Mouse (Mus musculus) liver (tissue): ENCODE measurements around the gene Ptgr2.
"Not testable (repeated sequence)": the region's sequence is repeated elsewhere in the genome, so short reads cannot be mapped to it uniquely, and the experiment has no call there.

Source experiments
- DNase-seq: peaks from one replicate; pipeline ENCODE4 v3.0.0-alpha.2; 2020; ENCODE audit warnings: mixed read lengths

Ptgr2 gene

DNA sequence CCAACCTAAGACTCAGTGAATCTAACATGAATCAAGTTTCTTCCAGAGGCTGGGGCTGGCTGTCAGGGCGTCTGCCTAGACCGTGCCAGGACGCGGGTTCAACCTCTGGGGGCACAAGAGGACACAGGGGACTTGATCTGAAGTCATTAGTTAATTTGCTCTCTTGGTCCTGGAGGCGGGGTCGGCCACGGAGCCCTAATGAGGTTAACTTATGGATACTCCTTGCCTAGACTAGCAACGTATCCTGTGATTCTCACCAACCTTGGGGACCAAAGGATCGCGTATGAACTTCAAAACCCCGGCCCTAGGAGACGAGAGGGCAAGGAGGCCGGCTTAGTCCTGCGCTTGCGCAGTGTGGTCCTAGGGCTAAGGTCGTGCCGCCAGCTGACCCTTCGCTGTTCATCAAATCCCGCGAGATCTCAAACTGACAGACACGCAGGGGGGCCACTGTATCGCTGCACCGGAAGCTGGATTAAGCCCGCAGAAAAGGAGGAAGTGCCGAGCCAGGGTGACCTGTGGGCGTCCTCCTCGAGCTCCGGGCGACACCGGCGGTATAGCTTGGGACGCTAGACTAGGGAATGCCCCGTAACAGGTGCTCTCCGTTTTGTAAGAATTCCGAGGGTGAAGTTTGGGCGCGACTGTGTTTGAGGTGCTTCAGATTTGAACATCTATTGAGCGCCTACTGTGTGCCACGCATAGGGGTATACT lies at the start of gene Ptgr2:
Ptgr2 (plus strand) TSS at position 348 of the 708 bp plus-strand sequence.
- DNase-seq = peak; percentile 96

DNA sequence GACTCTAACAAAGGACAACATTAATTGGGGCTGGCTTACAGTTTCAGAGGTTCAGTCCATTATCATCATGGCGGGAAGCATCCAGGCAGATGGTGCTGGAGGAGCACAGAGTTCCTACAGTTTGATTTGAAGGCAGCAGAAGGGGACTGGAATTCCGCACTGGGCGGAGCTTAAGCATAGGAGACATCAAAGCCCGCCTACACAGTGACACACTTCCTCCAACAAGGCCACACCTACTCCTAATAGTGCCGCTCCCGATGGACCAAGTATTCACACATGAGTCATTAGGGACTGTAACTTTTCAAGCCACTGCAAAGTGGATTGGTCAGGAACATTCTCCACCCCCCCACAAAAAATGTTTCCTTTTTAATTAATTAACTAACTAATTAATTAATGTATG lies 49.5 kb upstream of the Ptgr2 start:
- DNase-seq = no peak

DNA sequence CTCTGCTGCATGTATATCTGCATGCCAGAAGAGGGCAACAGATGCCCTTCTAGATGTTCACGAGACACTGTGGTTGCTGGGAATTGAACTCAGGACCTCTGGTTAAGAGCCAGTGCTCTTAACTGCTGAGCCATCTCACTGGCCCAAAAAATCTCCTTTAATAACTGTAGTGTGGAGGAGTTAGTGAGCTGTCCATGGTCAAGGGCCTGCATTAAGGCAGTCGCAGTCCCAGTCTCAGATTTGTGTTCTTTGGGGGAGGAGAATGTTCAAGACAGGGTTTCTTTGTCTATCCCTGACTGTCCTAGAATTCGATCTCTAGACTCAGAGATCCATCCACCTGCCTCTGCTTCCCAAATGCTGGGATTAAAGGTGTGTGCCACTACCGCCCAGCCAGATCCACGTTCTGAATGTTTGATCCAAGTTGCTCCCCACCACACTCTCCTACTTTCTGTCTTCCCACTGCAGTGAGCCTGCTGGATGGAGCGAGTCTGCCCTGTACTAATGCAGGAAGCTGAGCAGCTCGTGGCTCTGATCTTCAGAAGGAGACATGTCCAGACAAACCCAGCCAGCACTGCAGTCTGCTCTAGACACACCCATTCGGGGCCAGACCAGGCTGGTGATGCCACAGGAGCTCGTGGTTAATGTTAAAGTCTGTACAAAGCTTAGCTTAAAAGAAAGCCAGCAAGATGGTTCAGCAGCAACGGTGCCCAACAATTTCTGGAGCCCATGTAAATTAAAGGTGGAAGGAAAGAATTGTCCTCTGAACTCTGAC lies 48.9 kb upstream of the Ptgr2 start:
- no peak for DNase-seq

DNA sequence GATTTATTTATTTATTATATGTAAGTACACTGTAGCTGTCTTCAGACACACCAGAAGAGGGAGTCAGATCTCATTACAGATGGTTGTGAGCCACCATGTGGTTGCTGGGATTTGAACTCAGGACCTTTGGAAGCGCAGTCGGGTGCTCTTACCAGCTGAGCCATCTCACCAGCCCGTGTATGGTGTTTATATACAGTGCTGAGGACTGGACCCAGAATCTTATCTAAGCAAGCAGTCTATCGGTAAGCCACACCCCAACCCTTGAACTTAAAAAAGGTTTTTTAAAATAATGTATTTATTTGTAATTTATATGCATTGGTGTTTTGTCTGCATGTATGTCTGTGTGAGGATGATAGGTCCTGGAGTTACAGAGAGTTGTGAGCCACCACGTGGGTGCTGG lies 48.0 kb upstream of the Ptgr2 start:
- not testable (repeated sequence) for DNase-seq

DNA sequence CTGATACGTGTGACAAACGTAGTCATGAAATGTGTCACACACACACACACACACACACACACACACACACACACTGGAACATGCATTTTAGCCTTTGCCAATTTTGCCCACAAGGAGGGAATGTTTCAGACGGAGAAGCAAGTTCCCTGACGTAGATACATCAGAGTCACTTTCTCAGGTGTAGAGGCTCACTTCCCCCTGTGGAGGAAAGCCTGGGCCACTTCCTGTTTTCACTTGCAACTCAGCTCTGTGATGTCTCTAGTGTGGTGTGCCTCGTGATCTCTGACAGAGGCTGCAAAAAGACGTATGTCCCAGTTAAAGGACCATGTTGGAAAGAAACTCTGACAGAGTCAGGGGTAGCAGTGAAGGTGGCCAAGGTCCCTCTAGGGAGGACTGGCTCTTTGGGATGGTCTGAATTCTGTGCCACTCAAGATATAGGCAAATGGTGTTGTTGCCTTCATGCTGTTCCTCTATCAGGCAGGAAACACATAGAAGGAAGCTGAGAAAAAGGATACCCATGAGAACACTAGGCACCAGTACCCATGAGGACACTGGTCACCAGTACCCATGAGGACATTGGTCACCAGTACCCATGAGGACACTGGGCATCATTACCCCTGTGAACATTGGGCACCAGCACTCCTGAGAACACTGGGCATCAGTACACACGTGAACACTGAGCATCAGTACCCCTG lies 41.8 kb upstream of the Ptgr2 start:
- DNase-seq = no peak

DNA sequence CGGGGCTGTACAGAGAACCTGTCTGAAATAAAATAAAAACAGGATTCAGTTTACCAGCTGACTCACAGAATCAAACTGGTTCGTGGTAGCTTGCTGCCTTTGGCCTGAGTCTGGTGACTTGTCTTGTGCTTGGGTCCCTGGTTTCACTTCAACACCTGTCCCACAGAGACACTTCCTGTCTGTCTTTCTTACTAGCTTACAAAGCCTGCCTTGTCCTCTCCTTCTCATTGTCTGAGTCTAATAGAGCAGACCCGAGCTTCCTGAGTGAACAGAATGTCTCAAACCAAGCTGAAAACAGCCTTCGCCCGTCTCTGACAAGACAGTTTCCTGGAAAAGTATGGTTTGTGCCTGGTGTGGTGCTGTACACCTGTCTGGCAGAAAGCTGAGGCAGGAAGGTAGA lies 39.3 kb upstream of the Ptgr2 start:
- DNase-seq = no peak

DNA sequence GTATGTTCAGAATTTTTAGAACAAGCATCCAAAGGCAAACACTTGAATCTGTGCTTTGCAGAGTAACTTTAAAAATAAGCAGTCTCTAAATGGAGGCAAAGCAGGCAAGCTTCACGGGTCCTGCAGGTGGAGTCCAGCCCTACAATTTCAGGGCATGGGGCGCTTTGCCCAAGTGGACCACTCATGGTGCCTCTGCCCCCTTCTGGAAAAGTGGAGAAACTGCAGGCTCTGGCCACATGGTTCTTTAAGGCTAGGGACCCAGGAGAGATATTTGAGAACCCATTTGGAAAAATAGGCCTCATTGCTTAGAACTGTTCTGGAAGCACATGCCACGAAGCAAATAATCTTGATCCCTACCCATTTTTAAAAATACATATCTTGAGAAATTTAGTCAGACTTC lies 35.8 kb upstream of the Ptgr2 start:
- DNase-seq = peak; percentile 77

DNA sequence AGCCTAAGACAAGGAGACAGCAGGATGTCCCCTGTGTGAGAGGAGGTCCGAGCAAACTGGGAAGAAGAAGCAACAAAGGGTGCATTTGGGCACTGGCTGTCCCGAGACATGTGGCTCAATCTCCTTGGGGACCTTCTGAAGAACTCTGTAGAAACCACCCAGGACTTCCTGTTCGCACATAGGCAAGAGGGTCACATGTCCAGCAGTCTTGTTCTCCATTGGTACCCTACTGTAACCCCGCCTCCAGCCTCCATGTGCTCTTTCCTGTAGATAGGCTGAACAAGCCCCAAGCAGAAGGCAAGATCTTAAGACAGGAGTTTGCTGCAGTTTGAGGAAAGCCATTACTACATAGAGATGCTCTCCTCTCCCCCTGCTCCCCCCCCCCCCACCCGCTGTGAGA lies 32.2 kb upstream of the Ptgr2 start:
- no peak for DNase-seq

DNA sequence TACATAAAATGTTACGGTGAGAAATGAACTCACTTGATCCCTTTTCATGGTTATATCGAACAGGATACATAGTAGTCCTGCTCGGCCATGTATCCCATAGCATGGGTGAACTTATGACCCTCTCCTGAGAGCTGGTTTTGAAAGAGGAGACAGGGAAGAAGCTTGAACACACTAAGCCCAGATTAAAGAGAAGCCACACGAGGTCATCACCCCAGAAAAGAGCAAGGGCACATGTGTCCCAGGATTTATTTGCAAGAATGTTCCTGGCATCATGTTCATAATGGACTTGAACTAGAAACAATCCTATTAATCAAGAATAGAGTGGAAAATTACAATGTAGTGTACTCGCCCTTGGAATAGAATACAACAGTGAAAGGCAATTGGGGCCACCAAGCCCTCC lies 30.1 kb upstream of the Ptgr2 start:
- no peak for DNase-seq

DNA sequence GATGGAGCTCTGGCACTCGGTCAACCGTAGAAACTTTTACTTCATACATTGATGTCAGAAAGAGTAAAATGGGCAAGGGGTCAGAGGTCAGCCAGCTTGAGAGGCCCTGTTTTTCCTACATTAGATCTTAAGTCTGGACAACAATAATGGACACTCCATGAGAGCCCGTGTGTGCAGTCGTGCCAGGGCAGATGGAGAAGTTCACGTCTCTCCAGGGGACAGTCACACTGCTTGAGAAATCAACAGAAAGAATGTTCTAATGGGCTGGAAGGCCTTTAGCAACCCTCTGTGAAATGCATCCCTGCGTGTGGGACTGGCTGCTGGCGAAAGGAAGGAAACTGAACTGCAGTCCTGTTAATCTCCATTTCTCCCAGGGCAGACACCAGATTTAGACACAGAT lies 24.7 kb upstream of the Ptgr2 start:
- DNase-seq = no peak

DNA sequence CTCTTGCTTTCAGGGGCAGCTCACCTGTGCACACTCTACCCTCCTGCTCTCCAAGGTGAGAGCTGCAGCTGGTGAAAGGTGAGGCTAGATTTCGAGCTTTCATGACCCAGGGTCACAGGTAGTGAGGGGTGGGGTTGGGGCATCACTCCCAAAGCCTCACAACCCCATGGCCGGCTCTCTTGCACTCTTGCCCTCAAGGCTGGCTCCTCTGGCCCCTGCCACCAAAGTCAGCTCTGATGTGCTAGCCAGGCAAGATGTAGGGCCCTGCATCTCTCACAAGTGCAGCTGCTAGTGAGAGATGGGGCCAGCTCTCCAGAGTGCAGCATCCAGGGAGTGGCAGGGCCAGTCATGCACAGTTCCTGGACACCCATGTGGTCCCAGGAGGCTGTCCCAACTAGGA lies 17.8 kb upstream of the Ptgr2 start:
- no peak for DNase-seq

DNA sequence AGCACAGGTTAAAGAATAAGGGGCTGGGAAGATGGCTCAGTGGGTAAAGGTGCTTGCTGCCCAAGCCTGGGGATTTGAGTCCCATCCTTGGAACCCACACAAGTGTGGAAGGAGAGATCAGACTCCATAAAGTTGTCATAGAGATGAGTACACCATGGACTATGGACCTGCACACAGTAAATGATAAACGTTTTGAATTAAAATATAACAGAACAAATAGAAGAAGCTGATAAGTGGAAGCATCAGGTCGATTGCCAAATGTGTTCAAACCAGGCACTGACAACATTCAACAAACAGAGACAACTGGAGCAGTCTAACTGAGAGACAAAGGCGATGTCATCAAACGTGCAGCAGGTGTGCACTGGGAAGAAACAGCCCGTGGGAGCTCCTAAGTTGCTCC lies 11.7 kb upstream of the Ptgr2 start:
- DNase-seq = no peak

DNA sequence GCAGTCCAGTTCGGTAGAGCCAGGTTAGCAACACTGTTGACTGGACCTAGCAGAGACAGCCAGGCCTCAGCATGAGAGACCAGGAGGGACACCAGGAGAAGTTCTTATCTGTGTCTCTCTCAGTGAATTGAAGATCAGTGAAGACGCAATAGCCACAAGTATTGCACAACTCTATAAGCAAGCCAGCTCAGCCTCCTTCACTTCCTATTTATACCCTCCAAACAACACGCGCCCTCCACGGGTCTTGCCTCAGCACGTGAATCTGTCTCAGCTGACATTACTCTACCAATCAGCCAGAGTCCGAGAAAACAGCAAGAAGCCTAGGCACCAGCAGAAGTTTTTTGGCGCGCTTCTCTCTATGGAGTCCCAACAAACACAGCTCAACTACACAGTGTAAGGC lies 9.7 kb upstream of the Ptgr2 start:
- peak; percentile 20 for DNase-seq

DNA sequence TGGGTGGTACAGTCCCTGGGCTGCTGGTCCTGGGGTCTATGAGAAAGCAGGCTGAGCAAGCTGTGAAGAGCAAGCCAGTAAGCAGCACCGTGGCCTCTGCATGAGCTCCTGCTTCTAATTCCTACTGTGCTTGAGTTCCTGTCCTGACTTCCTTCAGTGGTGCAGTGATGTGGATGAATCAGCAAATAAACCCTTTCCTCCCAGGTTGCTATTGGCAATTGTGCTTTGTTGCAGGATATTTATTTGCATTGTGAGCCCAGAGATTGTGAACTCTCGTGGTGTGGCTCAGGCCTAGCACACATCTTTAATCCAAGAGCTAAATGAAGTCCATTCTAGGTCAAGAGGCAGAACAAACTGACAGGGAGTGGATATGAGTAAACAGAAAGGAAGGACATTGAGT lies 8.7 kb upstream of the Ptgr2 start:
- DNase-seq = no peak

DNA sequence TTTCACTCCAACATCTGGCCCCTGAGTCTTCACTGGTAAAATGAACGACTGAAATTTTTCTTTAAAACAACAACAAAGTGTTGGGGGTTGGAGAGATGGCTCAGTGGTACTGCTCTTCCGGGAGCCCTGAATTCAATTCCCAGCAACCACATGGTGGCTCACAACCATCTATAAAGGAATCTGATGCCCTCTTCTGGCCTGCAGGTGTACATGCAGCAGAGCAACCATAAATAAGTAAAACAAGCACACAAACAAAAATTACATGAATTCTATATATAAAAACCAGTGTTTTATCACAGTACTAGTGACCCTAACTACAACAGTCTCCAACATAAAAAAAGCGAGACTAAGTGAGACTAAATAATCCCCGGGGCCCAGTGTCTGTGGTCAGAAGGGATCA lies 8.2 kb upstream of the Ptgr2 start:
- no peak for DNase-seq

DNA sequence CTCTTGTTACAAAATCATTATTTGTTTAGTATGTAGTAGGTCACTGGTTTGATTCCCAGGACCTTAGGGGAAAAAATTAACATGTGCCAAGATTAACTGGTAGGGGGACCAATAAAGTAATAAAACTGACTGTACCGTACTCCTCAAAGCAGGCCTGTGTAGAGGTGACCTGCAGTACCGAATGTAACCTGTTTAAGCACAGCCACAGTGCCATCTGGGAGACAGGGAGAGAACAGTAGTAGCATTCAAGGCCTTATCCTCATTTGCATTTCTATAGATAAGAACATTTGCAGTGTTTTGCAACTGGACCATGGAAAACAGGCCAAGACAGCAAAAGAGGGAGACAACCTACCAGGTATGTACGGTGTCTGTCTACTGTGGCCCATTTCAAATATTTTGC lies 7.2 kb upstream of the Ptgr2 start:
- DNase-seq = no peak

DNA sequence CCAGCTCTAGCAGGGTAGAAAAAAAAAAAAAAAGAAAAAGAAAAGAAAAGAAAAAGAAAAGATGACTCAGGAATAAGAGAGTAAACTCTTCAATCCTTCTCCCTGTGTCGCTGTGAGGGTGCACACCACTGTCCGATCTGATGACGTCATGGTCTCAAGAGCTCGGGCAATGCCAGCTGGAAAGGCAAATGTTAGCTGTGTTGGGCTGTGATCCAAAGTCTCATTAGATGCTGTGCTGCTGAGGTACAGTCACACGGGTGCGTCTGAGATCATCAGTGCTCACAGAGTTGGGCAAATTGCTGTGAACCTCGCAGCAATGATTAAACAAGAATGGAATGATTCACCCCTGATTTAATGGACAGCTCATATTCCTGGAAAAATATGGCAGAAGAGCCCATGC lies 6.1 kb upstream of the Ptgr2 start:
- DNase-seq = no peak

DNA sequence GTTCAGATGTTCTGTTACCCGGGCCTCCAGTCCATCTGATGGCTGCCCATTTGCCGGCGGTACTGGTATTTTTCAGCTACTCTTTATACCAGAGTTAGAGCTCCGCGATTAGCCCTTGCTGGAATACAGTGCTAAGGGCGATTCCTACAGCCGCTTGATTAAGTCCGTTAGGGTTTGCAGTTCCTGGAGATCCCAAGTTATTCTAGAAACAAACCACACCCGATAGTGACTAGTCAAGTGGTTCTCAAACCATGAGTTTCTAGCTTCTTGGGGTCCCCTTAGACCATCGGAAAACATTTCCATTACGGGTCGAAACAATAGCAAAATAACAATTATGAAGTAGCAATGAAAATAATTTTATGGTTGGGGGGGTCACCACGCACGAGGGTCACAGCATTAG lies 641 bp upstream of the Ptgr2 start:
- no peak for DNase-seq

DNA sequence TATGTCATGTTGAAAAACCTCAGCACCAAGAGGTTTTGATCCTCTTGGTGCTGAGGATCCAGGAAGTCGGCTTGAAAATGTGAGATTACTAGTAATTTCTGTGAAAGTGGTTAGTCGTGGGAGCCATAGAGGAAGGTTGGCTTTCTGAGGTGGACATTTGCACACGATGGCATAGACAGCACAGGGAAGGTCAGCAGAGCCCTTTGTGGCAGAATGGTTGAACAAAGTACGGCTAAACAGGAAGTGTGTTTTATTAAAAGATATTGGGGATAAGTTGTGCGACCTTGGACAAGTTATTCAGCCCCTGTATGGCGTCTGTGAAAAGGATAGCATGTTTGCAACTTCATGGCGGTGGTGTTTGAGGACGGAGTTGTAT lies 549 bp downstream of the Ptgr2 start:
- DNase-seq = no peak

DNA sequence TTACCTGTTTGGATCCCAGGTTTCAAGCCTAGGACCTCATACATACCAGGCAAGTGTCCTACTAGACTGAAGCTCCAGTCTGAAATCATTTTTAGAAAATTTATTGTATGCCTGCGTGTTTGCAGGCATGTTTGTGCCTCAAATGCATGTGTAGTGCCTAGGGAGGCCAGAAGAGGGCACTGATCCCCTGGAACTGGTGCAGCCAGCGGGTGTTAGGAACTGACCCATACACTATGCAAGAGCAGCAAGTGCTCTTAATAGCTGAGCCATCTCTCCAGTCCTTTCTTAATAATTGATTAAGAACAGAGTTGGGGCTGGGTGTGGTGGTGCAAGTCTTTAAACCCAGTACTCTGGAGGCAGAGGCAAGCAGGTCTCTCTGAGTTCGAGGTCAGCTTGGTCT lies 3.4 kb downstream of the Ptgr2 start:
- peak; percentile 73 for DNase-seq

DNA sequence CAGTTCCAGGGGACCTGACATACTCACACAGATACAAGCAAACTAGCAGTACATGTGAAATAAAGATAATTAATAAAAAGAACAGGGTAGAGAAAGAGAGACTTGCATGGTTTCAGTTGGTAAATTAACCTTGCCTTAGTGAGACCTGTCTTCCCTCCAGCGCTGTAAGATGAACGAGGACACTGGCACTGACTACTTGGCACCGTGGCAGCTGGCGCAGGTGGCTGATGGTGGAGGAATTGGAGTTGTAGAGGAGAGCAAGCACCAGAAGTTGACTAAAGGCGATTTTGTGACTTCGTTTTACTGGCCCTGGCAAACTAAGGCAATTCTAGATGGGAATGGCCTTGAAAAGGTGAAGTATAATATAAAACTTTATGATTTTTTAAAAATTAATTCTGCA lies 12.8 kb downstream of the Ptgr2 start:
- no peak for DNase-seq

DNA sequence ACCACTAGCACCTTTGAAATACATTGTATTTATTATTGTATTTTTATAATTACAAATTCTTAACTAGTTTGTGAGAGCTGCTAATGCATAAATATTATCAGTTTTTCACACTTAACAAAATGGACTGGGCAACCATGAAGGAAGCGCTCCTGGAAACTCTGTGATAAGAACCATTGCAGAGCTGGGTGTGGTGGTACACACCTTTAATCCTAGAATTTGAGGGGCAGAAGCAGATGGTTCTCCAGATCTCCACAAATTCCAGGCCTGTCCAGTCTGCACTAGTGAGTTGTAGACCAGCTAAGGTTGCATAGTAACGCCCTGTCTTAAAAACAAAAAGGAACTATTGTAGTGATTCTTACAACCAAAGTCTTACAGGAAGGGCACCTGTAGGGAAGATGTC lies 14.2 kb downstream of the Ptgr2 start:
- peak; percentile 23 for DNase-seq

DNA sequence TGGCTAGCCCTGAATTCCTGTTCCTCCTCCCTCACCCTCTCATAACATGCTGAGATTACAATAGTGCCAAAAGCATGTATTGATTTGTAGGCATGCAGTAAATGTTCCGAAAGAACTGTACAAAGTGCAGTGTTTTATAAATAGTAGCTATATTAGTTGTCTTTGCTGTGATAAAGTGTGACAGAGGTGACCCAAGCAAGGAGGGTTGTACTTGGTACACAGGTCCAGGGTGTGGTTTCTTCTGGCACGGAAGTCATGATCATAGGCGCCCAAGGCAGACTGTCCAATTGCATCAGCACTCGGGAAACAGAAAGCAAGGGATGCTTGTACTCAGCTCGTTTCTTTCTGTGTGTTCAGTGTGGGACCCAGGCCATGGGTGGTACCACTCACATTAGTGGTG lies 19.1 kb downstream of the Ptgr2 start:
- no peak for DNase-seq

DNA sequence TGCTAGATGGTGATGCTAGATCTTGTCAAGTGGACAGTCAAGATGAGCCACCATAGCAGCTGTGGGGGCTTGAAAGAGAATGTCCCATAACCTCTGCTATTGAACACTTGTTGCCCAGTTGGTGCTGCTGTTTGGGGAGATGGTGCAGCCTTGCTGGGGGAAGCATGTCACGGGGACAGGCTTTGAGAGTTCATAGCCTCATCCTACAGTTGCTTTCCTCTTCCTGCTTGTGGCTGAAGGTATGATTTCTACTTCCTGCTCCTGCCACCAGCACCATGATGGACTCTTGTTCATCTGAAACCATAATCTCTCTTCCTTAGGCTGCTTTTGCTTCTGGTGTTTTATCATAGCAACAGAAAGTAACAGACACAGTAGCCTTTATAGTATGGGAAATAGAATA lies 19.5 kb downstream of the Ptgr2 start:
- no peak for DNase-seq
